Mouse (Mus musculus) T-helper 17 cell (primary cell): Measurements from ENCODE around the gene Ttyh1.

Source experiments
- in situ Hi-C, 2 experiments: fragments of 300-600 bp; cut with MboI, MseI; formaldehyde crosslinking; loops; 1 replicate in 1 of 2; 2 replicates in 1 of 2; pipeline ENCODE4 v1.15.1; 2025; ENCODE audit warnings: high pct_unique_total_duplicates in 2 of 2

Ttyh1 gene

DNA sequence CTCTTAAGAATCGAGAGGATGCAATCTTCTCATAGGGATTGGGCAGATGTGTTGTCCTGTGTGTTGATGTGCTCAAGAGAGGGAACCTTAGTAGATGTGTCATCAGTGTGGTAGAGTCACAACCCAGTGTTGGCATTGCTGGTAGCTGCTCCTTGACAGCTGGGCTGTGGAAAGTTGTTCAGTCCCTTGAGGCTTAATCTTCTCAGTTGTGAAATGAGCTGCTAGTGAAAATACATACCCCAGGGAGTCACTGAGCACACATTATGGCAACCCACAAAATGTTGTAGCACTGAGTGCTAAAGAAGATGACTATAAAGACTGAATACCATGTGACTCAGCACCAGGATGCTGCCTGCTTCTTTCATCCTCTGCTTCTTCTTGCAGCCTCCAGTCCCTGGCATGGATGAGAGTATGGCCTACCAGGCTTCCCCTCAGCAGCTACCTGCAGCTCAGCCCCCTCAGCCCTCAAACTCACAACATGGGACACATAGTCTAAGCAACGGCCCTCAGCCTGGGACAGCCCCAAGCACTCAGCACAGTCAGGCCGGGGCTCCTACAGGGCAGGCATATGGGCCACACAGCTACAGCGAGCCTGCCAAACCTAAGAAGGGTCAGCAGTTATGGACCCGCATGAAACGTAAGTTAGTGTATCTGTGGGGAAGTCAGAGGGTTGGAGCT is 22.6 kb downstream of the Ttyh1 start:
- in situ Hi-C loops, result loop anchor here (10.0 to 25.0 kb wide), 6 partner anchors 363 to 946 kb away; partner anchors contain the start of genes Prpf31 (in 2 of the 2), Tfpt (in 2 of the 2), Epn1 (in 1 of the 2) and Mboat7 (in 1 of the 2)

DNA sequence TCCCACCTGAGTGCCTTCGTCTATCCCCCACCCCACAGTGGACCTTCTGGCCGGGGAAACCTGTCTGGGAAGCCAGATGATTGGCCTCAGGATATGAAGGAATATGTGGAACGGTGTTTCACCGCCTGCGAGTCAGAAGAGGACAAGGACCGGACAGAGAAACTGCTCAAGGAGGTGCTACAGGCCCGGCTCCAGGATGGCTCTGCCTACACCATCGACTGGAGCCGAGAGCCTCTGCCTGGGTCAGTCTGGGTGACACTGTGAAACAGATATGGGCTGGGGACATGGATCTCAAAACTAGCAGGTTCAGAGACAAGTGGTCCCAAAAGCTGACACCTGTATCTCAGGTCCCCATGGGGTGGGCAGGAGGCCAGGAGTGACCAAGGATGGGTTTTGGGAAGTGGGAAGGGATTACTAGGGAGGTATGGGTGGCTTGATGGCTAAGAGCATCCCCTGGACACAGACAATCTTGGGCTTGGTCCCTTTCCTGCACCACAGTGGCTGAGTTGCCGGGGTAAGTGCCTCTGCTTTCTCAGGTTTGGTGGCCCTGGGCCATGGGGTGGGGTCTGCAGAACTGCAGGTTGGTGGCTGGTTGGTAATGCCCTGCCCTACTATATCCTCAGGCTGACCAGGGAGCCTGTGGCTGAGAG is 23.7 kb downstream of the Ttyh1 start:
- in situ Hi-C loops, result loop anchor here (10.0 to 25.0 kb wide), 6 partner anchors 362 to 944 kb away; partner anchors contain the start of genes Prpf31 (in 2 of the 2), Tfpt (in 2 of the 2), Epn1 (in 1 of the 2) and Mboat7 (in 1 of the 2)

DNA sequence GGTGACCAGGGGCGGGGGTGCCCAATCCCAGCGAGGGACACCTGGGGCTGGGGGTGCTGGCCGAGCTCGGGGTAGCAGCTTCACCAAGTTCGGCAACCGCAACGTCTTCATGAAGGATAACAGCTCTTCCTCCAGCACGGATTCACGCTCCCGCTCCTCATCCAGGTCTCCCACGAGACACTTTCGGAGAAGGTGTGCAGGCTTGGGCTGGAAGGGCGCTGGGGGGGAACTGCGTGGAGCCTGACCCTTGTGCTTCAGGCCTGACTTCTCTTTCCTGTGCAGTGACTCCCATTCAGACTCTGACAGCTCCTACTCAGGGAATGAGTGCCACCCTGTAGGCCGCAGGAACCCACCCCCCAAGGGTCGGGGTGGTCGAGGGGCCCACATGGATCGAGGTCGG is 24.3 kb downstream of the Ttyh1 start:
- in situ Hi-C loops, result loop anchor here (10.0 to 25.0 kb wide), 6 partner anchors 361 to 944 kb away; partner anchors contain the start of genes Prpf31 (in 2 of the 2), Tfpt (in 2 of the 2), Epn1 (in 1 of the 2) and Mboat7 (in 1 of the 2)

GRCm38 (mm10) chr7:4144046-4144445 is 24.8 kb downstream of the Ttyh1 start:
- in situ Hi-C loops, result loop anchor here (10.0 to 25.0 kb wide), 6 partner anchors 361 to 943 kb away; partner anchors contain the start of genes Prpf31 (in 2 of the 2), Tfpt (in 2 of the 2), Epn1 (in 1 of the 2) and Mboat7 (in 1 of the 2)

- in situ Hi-C loops, result loop anchor here (10.0 to 25.0 kb wide), 6 partner anchors 360 to 942 kb away; partner anchors contain the start of genes Prpf31 (in 2 of the 2), Tfpt (in 2 of the 2), Epn1 (in 1 of the 2) and Mboat7 (in 1 of the 2)
These were observed 25.8 kb downstream of the Ttyh1 start for GRCm38 (mm10) chr7:4144766-4145551.

DNA sequence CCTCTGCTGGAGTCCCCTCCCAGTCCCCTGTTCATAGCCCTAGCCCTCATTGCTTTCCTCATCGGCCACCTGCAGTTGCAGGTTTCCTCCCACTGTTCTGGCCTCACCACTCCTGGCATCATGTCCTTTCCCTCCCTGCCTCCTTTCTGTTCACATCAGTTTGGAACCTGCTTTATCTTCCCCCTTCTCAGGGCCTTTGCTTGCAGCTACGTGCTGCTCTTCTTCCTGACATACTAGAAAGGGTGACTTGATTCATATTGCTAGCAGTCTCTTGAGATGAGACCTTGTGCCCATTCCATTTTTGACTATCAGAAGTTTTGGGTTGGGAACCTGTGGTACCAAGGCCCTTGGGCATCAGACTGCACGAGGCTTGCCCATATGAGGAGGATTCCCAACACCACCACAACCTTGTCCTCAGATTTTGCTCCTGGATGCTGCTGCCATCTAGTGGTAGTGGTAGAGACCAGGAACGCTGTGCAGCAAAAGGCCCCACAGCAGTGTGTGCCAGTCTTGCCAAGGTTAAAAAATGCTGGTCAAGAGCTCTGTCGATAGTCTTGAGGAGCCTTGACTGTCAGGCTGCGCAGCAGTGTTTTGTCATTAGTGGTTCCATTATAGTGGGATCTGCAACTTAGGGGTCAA is 26.5 kb downstream of the Ttyh1 start:
- in situ Hi-C loops, result loop anchor here (10.0 to 25.0 kb wide), 6 partner anchors 359 to 942 kb away; partner anchors contain the start of genes Prpf31 (in 2 of the 2), Tfpt (in 2 of the 2), Epn1 (in 1 of the 2) and Mboat7 (in 1 of the 2)

DNA sequence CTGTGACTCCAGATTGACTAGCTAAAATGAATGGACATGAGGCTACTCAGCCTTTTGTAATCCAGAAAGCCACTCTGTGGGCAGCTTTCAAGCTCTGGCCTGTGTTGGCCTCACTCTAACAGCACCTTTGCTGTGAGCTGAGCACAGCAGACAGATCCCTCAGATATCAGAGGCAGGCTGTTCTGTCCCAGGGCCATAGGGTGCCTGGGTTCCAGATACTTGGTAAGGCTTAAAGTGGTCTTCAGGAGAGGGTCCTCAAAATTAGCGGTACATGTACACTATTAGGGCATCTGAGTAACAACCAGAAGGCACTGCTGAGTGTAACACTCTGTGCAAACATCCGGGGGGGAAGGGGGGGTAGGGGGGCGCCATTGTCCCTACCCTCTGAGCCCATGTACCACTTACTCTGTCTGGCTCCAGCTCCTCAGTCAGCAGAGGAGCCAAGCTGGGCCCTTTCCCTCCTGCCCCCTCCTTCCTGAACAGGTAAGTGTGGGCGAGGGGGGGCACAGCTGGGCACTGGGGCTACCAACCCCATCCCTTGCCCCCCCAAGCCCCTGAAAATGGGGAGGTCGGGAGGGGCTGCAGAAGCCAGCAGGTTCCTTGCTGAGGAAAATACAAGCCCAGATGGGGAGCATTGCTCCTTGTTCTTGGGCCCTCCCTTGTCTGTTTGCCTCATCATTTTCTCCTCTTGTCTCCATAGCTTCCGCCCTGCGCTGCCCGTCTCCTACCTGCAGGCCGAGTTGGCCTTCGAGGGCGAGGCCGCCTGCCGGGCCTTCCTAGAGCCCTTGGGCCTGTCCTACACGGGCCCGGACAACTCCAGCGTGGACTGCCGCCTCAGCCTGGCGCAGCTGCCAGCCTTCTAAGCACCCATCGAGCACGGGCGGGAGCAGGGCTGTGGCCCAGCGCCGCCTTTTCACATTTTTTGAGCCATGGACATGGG is 27.3 kb downstream of the Ttyh1 start:
- in situ Hi-C loops, result loop anchor here (10.0 to 25.0 kb wide), 6 partner anchors 358 to 941 kb away; partner anchors contain the start of genes Prpf31 (in 2 of the 2), Tfpt (in 2 of the 2), Epn1 (in 1 of the 2) and Mboat7 (in 1 of the 2)

- in situ Hi-C loops, result loop anchor here (10.0 to 25.0 kb wide), 6 partner anchors 357 to 940 kb away; partner anchors contain the start of genes Prpf31 (in 2 of the 2), Tfpt (in 2 of the 2), Epn1 (in 1 of the 2) and Mboat7 (in 1 of the 2)
These were observed 28.2 kb downstream of the Ttyh1 start for GRCm38 (mm10) chr7:4147371-4147770.

DNA sequence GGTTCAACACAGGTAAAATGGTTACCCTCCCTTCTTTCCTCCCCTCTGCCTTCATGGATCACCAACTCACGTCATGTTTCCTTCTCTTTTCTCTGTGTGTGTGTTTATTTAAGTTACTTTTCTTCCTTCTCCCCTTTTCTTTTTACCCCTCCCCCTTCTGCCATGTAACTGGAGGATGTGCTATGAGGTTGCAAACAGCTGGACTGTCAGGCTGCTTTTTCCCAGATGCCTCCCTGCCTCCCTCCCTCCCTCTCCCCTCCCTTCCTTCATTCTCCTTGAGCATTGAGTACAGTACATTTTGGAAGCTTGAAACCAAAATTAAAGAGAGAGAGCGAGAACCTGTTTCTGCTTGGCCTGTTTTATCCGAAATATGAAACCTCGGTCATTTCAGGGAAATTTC is 28.6 kb downstream of the Ttyh1 start:
- in situ Hi-C loops, result loop anchor here (10.0 to 25.0 kb wide), 6 partner anchors 357 to 939 kb away; partner anchors contain the start of genes Prpf31 (in 2 of the 2), Tfpt (in 2 of the 2), Epn1 (in 1 of the 2) and Mboat7 (in 1 of the 2)

- in situ Hi-C loops, result loop anchor here (10.0 to 25.0 kb wide), 6 partner anchors 356 to 939 kb away; partner anchors contain the start of genes Prpf31 (in 2 of the 2), Tfpt (in 2 of the 2), Epn1 (in 1 of the 2) and Mboat7 (in 1 of the 2)
These were observed 29.4 kb downstream of the Ttyh1 start for GRCm38 (mm10) chr7:4148341-4149208.

DNA sequence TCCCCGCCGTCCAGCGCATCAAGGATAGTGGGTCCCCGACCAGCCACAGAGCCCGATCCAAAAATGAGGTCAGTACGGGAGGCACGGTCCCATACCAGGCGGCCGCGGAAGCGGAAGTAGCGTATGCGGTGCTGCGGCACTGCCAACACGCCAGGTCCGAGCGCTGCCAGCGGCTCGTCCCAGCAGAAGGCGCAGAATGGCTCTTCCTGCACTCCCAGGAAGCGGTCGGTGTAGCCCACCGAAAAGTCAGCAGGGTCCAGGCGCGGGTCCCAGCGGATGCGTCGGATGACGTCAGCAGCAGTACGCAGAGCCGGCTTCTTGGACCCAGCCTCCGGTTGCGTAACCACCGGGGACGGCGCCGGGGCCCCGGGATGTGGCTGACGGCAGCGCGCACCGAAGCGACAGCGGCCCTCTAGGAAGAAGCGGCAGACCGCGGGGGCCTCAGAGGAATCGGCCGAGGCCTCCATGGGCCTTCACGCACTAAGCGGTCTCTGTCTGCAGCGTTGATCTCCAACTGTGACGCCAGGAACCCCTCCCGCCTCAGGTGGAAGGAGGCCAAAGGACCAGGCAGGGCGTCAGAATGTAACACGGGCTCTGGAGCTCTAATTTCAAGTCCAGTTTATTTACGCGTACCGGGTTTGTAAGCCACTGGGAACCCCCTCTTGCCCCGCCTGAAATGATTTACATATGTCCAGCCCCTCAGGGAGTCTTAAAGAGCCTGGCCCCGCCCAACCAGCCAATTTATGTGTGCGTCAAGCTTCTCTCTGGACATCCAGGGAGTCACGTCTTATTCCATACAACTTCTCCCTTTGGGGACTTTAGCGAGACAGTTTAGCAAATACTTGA is 30.2 kb downstream of the Ttyh1 start:
- in situ Hi-C loops, result loop anchor here (10.0 to 25.0 kb wide), 6 partner anchors 355 to 938 kb away; partner anchors contain the start of genes Prpf31 (in 2 of the 2), Tfpt (in 2 of the 2), Epn1 (in 1 of the 2) and Mboat7 (in 1 of the 2)

- in situ Hi-C loops, result no loop called here
These were observed 30.9 kb downstream of the Ttyh1 start, which contains the start of gene Leng9 for GRCm38 (mm10) chr7:4150059-4150541. Leng9 (minus strand) TSS chr7:4150374.

DNA sequence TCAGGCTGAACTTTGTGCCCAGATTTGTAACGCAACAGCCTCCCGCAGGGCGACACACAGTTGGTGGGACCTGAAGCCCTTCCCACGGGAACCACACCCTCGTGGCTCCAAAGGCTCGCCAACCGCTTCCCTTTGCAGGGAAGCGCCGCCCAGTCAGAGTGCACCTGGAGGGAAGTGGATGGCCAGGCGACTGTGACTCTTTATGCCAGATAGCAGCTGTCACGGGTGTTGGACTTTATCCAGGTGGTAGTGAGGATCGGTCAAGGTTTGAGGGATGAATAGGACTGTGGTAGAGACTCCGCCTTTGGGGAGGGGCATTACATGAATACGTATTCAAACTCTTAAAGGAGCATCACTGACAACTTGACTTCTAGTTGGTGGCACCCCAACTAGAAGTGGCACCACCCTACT is 31.6 kb downstream of the Ttyh1 start:
- in situ Hi-C loops, result no loop called here

- in situ Hi-C loops, result no loop called here
These were observed 32.0 kb downstream of the Ttyh1 start for GRCm38 (mm10) chr7:4151241-4151640.

DNA sequence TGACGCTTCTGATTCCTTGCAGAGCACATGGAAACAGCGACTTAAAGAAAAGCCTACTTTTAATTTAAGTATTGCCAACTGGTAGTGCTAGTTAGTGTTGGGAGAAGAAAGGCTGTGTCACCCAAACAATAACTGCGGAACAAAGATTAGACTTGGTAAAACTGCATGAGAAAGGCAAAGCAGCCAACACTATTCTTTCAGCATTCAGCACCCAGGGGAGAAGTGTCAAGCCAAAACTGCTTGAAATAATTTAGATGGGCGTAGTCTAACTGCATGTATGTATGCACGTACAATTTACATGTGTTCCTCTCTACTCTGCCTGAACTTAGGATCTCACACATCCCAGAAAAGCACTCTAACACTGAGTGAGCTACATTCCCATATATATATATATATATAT is 35.1 kb downstream of the Ttyh1 start:
- in situ Hi-C loops, result no loop called here

DNA sequence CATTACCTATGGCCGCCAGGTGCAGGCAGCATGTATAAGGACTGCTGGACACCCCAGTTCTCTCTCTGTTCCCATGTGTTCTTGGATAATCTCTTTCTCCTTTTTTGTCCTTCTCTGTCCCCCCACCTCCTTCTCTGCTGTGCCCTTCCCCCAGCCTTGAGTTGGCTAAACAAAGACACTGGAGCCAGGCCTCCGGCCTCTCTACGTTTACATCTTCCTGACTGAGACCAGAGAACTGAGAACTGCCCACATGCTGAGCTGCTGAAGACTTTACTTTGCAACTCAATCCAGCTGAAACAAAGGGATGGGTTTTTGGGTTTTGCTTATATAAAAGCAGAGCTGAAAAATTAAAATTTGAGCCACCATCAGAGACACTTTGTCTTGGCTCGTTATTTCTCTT is 35.8 kb downstream of the Ttyh1 start:
- in situ Hi-C loops, result no loop called here
